Mouse (Mus musculus) olfactory bulb, adult 2 months (tissue): ENCODE data around the gene Gm2035.
"Not testable (repeated sequence)": the region's sequence is repeated elsewhere in the genome, so short reads cannot be mapped to it uniquely, and the experiment has no call there.

Experiments
- CTCF ChIP-seq: fragments of 200-500 bp; IDR thresholded peaks from 2 replicates; pipeline ENCODE4 v1.5.1; 2012; ENCODE audit warnings: low read depth, mild to moderate bottlenecking, low read length, moderate library complexity; ENCODE audit not compliant: insufficient read depth
- POLR2A ChIP-seq: fragments of 200-500 bp; IDR thresholded peaks from 2 replicates; pipeline ENCODE4 v1.6.1; 2012; ENCODE audit warnings: mild to moderate bottlenecking, low read depth, low read length, moderate library complexity; ENCODE audit not compliant: insufficient read depth

- TF ChIP-seq POLR2A, CTCF: not testable (repeated sequence)
Observed at GRCm38 (mm10) chr12:87919721-87920120, at the start of gene Gm2035.
